Mouse (Mus musculus) lung, adult 18-20 months (tissue): Measurements from ENCODE around the gene Gm42791.

ENCODE experiments used
- DNase-seq, 2 experiments: peaks; one replicate each; pipeline ENCODE4 v3.0.0; 2022; ENCODE audit warnings: mixed read lengths in 2 of 2

Gene Gm42791

GRCm38 (mm10) chr5:148951360-148951759, 43.6 kb downstream of the Gm42791 start:
- no peak for DNase-seq

- DNase-seq: no peak
Observed at GRCm38 (mm10) chr5:148950064-148950463, 44.9 kb downstream of the Gm42791 start.

GRCm38 (mm10) chr5:148948577-148948976, 46.4 kb downstream of the Gm42791 start:
- DNase-seq: no peak

- DNase-seq: no peak
Observed at GRCm38 (mm10) chr5:148947412-148947811, 47.5 kb downstream of the Gm42791 start.

- DNase-seq: peak in 1 of 2 experiments; percentile 38
Observed at GRCm38 (mm10) chr5:148946787-148947186, 48.2 kb downstream of the Gm42791 start.

GRCm38 (mm10) chr5:148945735-148946134, 49.2 kb downstream of the Gm42791 start:
- DNase-seq: no peak

- no peak for DNase-seq
Observed at GRCm38 (mm10) chr5:148944024-148944423, 50.9 kb downstream of the Gm42791 start.

- no peak for DNase-seq
Observed at GRCm38 (mm10) chr5:148943444-148943843, 51.5 kb downstream of the Gm42791 start.

- DNase-seq: no peak
Observed at GRCm38 (mm10) chr5:148942957-148943356, 52.0 kb downstream of the Gm42791 start.

GRCm38 (mm10) chr5:148942305-148942704, 52.6 kb downstream of the Gm42791 start:
- no peak for DNase-seq

- no peak for DNase-seq
Observed at GRCm38 (mm10) chr5:148941867-148942266, 53.1 kb downstream of the Gm42791 start.

- DNase-seq: no peak
Observed at GRCm38 (mm10) chr5:148939948-148940382, 55.0 kb downstream of the Gm42791 start.

- peak; percentile 50 to 51 for DNase-seq
Observed at GRCm38 (mm10) chr5:148936516-148936951, 58.4 kb downstream of the Gm42791 start.

- DNase-seq: no peak
Observed at GRCm38 (mm10) chr5:148935871-148936270, 59.1 kb downstream of the Gm42791 start.

GRCm38 (mm10) chr5:148935071-148935821, 59.7 kb downstream of the Gm42791 start:
- no peak for DNase-seq

GRCm38 (mm10) chr5:148934457-148934856, 60.5 kb downstream of the Gm42791 start:
- DNase-seq: no peak

- DNase-seq: no peak
Observed at GRCm38 (mm10) chr5:148933767-148934166, 61.2 kb downstream of the Gm42791 start.

GRCm38 (mm10) chr5:148931301-148931700, 63.6 kb downstream of the Gm42791 start:
- no peak for DNase-seq

- no peak for DNase-seq
Observed at GRCm38 (mm10) chr5:148929116-148929449, 65.9 kb downstream of the Gm42791 start, which contains the start of gene Katnal1. Gene Katnal1 (minus strand): TSS chr5:148929320.

GRCm38 (mm10) chr5:148928382-148929115, 66.4 kb downstream of the Gm42791 start:
- peak; percentile 95 for DNase-seq

GRCm38 (mm10) chr5:148927717-148928223, 67.2 kb downstream of the Gm42791 start:
- no peak for DNase-seq

- DNase-seq: no peak
Observed at GRCm38 (mm10) chr5:148924586-148924985, 70.4 kb downstream of the Gm42791 start.

GRCm38 (mm10) chr5:148924051-148924450, 70.9 kb downstream of the Gm42791 start:
- DNase-seq: no peak

- no peak for DNase-seq
Observed at GRCm38 (mm10) chr5:148923408-148923807, 71.5 kb downstream of the Gm42791 start.
